Mouse (Mus musculus): ENCODE results near the gene Opcml. TPM values are rescaled to one million over a fixed set of nuclear protein-coding genes. Genes with fewer than 3 reads are reported as not detected.

The Opcml gene
- polyA plus RNA-seq, 1 experiment from 2014 or later = 3.4 TPM

GRCm38 (mm10) chr9:28444972-28445371 is 654.4 kb downstream of the Opcml start:
- no peak for ATAC-seq
- H3K27me3 ChIP-seq (replicated peaks) = no peaks in the 10 kb centered on the region
- H3K4me2 ChIP-seq (replicated peaks) = no peak overlapping the region
- H3K9me3 ChIP-seq = no peaks in the 10 kb centered on the region
- H3K4me3 ChIP-seq (replicated peaks) = no peak overlapping the region
- no peaks in the 10 kb centered on the region for H3K36me3 ChIP-seq
- H3K4me1 ChIP-seq (replicated peaks) = no peaks in the 10 kb centered on the region
- H3K27ac ChIP-seq = no peak overlapping the region
- WGBS = 68% methylated on average over 8 of the region's 8 CpGs
- H3K9ac ChIP-seq = no peak overlapping the region

GRCm38 (mm10) chr9:28445863-28446262 is 655.3 kb downstream of the Opcml start:
- no peak overlapping the region for H3K9ac ChIP-seq
- no peak overlapping the region for H3K4me2 ChIP-seq (replicated peaks)
- no peak overlapping the region for H3K27ac ChIP-seq
- ATAC-seq = no peak
- no peak overlapping the region for H3K4me3 ChIP-seq (replicated peaks)
- H3K4me1 ChIP-seq (replicated peaks) = no peaks in the 10 kb centered on the region
- no peaks in the 10 kb centered on the region for H3K9me3 ChIP-seq
- 96% methylated on average over 1 of the region's 1 CpGs for WGBS
- H3K27me3 ChIP-seq (replicated peaks) = no peaks in the 10 kb centered on the region
- no peaks in the 10 kb centered on the region for H3K36me3 ChIP-seq

DNA sequence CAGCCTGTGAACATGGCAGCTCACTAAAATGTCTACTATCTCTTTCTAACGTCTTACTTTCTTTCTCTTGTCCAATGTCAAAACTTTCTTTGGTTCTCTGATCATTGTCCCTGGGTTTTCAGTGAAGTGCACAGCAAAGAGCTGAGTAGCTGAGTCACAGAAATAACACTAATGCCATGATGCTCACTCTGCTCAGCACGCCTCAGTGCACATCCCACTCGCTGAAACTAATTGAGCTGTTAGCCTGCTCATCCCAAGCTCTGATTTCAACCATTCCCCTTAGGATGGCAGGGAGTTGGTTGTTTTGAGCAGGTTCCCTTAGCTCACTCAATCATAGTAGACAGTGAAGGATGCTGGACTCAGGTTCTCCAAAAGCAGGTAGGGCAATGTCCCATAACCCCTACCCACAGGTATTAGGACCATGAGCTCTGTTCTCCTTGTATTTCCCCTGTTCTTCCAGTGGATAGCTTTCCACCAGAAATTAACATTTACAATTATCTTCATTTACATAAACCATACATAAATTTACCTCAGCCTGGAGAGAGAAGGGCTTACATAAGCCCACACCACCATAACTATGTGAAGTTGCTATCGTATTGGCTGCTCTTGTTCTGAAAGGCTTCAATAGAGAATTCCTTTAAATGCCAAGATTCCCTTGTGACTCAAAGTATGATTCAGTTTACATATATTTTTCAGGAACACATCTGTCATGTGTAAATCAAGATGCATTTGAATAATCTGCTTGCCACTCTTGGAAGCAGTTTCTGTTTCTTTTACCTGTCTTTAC is 655.9 kb downstream of the Opcml start:
- Histone ChIP-seq H3K27ac (no peak overlapping the region), H3K4me1 (replicated peaks) (no peaks in the 10 kb centered on the region), H3K27me3 (replicated peaks) (no peaks in the 10 kb centered on the region), H3K36me3 (no peaks in the 10 kb centered on the region), H3K4me3 (replicated peaks) (no peak overlapping the region), H3K9ac (no peak overlapping the region), H3K4me2 (replicated peaks) (no peak overlapping the region), H3K9me3 (no peaks in the 10 kb centered on the region)
- WGBS = 87% methylated on average over 4 of the region's 4 CpGs
- ATAC-seq = no peak

GRCm38 (mm10) chr9:28452509-28452908 is 661.9 kb downstream of the Opcml start:
- H3K36me3 ChIP-seq = no peaks in the 10 kb centered on the region
- no peak overlapping the region for H3K27ac ChIP-seq
- H3K4me3 ChIP-seq (replicated peaks) = no peak overlapping the region
- ATAC-seq = no peak
- H3K27me3 ChIP-seq (replicated peaks) = no peaks in the 10 kb centered on the region
- H3K4me2 ChIP-seq (replicated peaks) = no peak overlapping the region
- H3K4me1 ChIP-seq (replicated peaks) = no peaks in the 10 kb centered on the region
- WGBS = 84% methylated on average over 2 of the region's 2 CpGs
- no peak overlapping the region for H3K9ac ChIP-seq
- H3K9me3 ChIP-seq = no peaks in the 10 kb centered on the region

DNA sequence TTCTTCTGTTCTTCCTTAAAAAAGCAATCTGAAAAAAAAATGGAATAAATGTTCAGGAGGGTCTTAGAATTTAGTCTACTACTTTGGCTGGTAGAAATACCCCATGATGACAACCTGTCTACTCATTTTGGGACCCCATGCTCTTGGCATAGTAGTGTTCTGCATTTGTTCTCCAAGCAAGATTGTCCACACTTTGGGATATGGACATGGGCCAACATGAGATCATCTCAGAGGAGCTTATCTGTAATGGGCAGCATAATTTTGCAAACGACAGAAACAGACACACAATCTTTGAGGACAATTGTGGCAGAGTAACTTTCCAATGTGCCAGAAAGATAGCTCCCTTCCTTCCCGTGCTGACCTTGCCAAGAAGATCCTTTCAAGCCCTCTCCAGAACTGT is 662.5 kb downstream of the Opcml start:
- Histone ChIP-seq H3K9ac (no peak overlapping the region), H3K4me2 (replicated peaks) (no peak overlapping the region), H3K4me3 (replicated peaks) (no peak overlapping the region), H3K4me1 (replicated peaks) (no peaks in the 10 kb centered on the region), H3K27ac (no peak overlapping the region), H3K9me3 (no peaks in the 10 kb centered on the region), H3K36me3 (no peaks in the 10 kb centered on the region), H3K27me3 (replicated peaks) (no peaks in the 10 kb centered on the region)
- 63% methylated on average over 2 of the region's 2 CpGs for WGBS
- no peak for ATAC-seq

GRCm38 (mm10) chr9:28457982-28458770 is 667.6 kb downstream of the Opcml start:
- no peak overlapping the region for H3K4me3 ChIP-seq (replicated peaks)
- H3K27me3 ChIP-seq (replicated peaks) = no peaks in the 10 kb centered on the region
- no peaks in the 10 kb centered on the region for H3K36me3 ChIP-seq
- no peak overlapping the region for H3K9ac ChIP-seq
- no peak overlapping the region for H3K27ac ChIP-seq
- H3K9me3 ChIP-seq = no peaks in the 10 kb centered on the region
- no peaks in the 10 kb centered on the region for H3K4me1 ChIP-seq (replicated peaks)
- WGBS = 72% methylated on average over 7 of the region's 7 CpGs
- no peak overlapping the region for H3K4me2 ChIP-seq (replicated peaks)
- no peak for ATAC-seq

DNA sequence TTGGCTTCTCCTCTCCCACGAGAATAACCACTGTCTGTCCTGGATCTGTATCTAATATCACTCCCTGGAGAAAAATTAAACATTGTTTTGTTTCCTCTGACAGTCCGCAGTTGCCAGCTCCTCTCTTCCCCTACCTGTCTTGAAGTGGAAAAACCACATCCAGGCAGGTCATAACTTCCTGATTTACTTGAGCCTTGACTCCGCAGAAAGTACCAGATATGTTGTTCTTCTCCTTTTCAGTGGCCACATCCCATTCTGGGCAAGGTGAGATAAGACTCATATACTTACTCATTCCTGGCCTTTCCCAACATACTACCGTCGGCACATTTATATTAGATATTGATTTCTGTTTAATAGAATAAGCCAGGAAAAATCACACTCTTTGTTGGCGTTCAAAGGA is 673.0 kb downstream of the Opcml start:
- WGBS = 52% methylated on average over 6 of the region's 6 CpGs
- Histone ChIP-seq H3K4me3 (replicated peaks) (no peak overlapping the region), H3K27ac (no peak overlapping the region), H3K4me1 (replicated peaks) (no peaks in the 10 kb centered on the region), H3K9ac (no peak overlapping the region), H3K27me3 (replicated peaks) (no peaks in the 10 kb centered on the region), H3K36me3 (no peaks in the 10 kb centered on the region), H3K4me2 (replicated peaks) (no peak overlapping the region), H3K9me3 (no peaks in the 10 kb centered on the region)
- ATAC-seq = no peak

GRCm38 (mm10) chr9:28469419-28469818 is 678.8 kb downstream of the Opcml start:
- H3K9me3 ChIP-seq = no peaks in the 10 kb centered on the region
- H3K4me2 ChIP-seq (replicated peaks) = no peak overlapping the region
- 80% methylated on average over 6 of the region's 6 CpGs for WGBS
- H3K4me3 ChIP-seq (replicated peaks) = no peak overlapping the region
- H3K4me1 ChIP-seq (replicated peaks) = no peaks in the 10 kb centered on the region
- no peaks in the 10 kb centered on the region for H3K27me3 ChIP-seq (replicated peaks)
- no peak overlapping the region for H3K27ac ChIP-seq
- H3K36me3 ChIP-seq = no peaks in the 10 kb centered on the region
- ATAC-seq = no peak
- H3K9ac ChIP-seq = no peak overlapping the region

- H3K9me3 ChIP-seq = no peaks in the 10 kb centered on the region
- H3K27ac ChIP-seq = no peak overlapping the region
- no peak overlapping the region for H3K9ac ChIP-seq
- no peak overlapping the region for H3K4me2 ChIP-seq (replicated peaks)
- H3K4me3 ChIP-seq (replicated peaks) = no peak overlapping the region
- WGBS = 34% methylated on average over 4 of the region's 4 CpGs
- no peaks in the 10 kb centered on the region for H3K36me3 ChIP-seq
- H3K27me3 ChIP-seq (replicated peaks) = no peaks in the 10 kb centered on the region
- H3K4me1 ChIP-seq (replicated peaks) = no peaks in the 10 kb centered on the region
- ATAC-seq = no peak
Observed at GRCm38 (mm10) chr9:28471501-28471900, 680.9 kb downstream of the Opcml start.

GRCm38 (mm10) chr9:28474586-28474985 is 684.0 kb downstream of the Opcml start:
- no peak overlapping the region for H3K4me3 ChIP-seq (replicated peaks)
- H3K9me3 ChIP-seq = no peaks in the 10 kb centered on the region
- H3K27ac ChIP-seq = no peak overlapping the region
- no peak overlapping the region for H3K9ac ChIP-seq
- H3K4me1 ChIP-seq (replicated peaks) = no peaks in the 10 kb centered on the region
- no peaks in the 10 kb centered on the region for H3K27me3 ChIP-seq (replicated peaks)
- H3K36me3 ChIP-seq = no peaks in the 10 kb centered on the region
- WGBS = 92% methylated on average over 6 of the region's 6 CpGs
- H3K4me2 ChIP-seq (replicated peaks) = no peak overlapping the region
- ATAC-seq = no peak

GRCm38 (mm10) chr9:28481261-28481660 is 690.7 kb downstream of the Opcml start:
- H3K9ac ChIP-seq = no peak overlapping the region
- H3K4me1 ChIP-seq (replicated peaks) = no peaks in the 10 kb centered on the region
- no peak for ATAC-seq
- no peaks in the 10 kb centered on the region for H3K36me3 ChIP-seq
- H3K4me2 ChIP-seq (replicated peaks) = no peak overlapping the region
- no peaks in the 10 kb centered on the region for H3K9me3 ChIP-seq
- WGBS = 66% methylated on average over 4 of the region's 4 CpGs
- no peak overlapping the region for H3K4me3 ChIP-seq (replicated peaks)
- no peak overlapping the region for H3K27ac ChIP-seq
- H3K27me3 ChIP-seq (replicated peaks) = no peaks in the 10 kb centered on the region

DNA sequence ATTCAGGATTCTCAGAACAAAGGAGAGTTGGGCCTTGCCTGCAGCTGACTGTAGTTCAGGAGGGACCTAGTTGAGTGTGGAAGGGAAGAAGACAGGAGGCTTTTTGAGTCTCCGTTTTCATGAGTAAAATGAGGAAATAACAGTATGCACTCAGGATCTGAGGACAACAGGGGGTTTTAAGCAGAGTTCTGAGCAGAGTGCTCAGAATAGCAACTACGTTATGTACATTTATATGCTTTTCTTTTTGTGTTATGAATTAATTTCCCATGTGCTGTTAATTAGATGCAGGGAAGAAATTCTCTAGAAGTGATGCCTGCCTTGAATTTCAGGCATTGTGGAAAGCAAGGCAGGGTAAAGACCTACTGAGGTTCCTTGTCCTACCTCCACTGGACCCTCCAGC is 697.9 kb downstream of the Opcml start:
- Histone ChIP-seq H3K4me3 (replicated peaks) (no peak overlapping the region), H3K9ac (no peak overlapping the region), H3K4me1 (replicated peaks) (no peaks in the 10 kb centered on the region), H3K27ac (no peak overlapping the region), H3K4me2 (replicated peaks) (no peak overlapping the region), H3K9me3 (no peaks in the 10 kb centered on the region), H3K27me3 (replicated peaks) (no peaks in the 10 kb centered on the region), H3K36me3 (no peaks in the 10 kb centered on the region)
- 84% methylated on average over 2 of the region's 2 CpGs for WGBS
- no peak for ATAC-seq

- no peaks in the 10 kb centered on the region for H3K9me3 ChIP-seq
- H3K36me3 ChIP-seq = no peaks in the 10 kb centered on the region
- H3K27ac ChIP-seq = no peak overlapping the region
- no peak overlapping the region for H3K9ac ChIP-seq
- H3K27me3 ChIP-seq (replicated peaks) = no peaks in the 10 kb centered on the region
- H3K4me1 ChIP-seq (replicated peaks) = no peaks in the 10 kb centered on the region
- no peak overlapping the region for H3K4me2 ChIP-seq (replicated peaks)
- WGBS = 70% methylated on average over 4 of the region's 4 CpGs
- no peak overlapping the region for H3K4me3 ChIP-seq (replicated peaks)
- no peak for ATAC-seq
Observed at GRCm38 (mm10) chr9:28489828-28490227, 699.3 kb downstream of the Opcml start.
